Mouse (Mus musculus): ENCODE measurements around the gene Tex19.1.

DNA sequence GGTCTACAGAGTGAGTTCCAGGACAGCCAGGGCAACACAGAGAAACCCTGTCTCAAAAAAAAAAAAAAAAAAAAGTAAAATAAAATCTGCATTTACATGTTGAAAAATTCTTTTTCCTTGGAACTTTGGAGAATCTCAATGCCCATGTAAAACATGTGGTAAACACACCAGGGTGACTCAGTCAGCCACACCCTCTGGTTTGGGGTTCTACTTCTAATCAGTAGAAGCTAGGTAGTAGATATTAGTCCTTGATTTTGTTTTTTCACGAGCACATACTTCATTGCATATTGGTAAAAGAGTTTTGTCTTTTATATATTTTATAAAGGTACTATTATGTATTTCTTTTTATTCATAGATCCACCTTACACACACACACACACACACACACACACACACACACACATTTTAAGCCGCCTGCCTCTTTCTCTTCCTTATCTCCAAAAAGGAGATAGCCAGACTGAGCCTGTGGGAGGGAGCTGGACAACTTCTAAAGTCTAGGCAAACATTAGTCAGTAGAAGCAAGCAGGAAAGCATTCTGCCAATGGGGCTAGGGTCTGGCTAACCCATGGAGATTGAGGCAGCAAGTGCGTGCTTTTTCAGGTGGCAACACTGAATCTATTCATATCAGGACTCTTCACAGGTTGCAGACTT, 20.3 kb upstream of the Tex19.1 start:
- no peak for TF ChIP-seq POLR2A (IDR thresholded peaks at IDR 0.05; ENCODE audit: borderline replicate concordance, insufficient read depth, low read length)
- no peak for TF ChIP-seq CTCF (IDR thresholded peaks at IDR 0.05; ENCODE audit: borderline replicate concordance, insufficient read depth, low read depth, low read length)
